Mouse (Mus musculus): Measurements from ENCODE around the gene Gm10031. TPM values are rescaled to one million over a fixed set of nuclear protein-coding genes. Genes with fewer than 3 reads are reported as not detected.

Gm10031 gene
- polyA plus RNA-seq, 1 experiment from 2014 or later = 0.34 TPM

GRCm38 (mm10) chr1:156565328-156565727 is 41.5 kb downstream of the Gm10031 start:
- Histone ChIP-seq H3K36me3 (ENCODE audit: control insufficient read depth, insufficient read depth, low read length) (peaks cover 3% of the 10 kb centered on the region; the same call in 1 of the 2 replicates), H3K9me3 (ENCODE audit: control insufficient read depth, low read length) (0 out of 2 replicates have a peak, but pooled peaks cover 3% of the 10 kb centered on the region), H3K4me3 (ENCODE audit: low read length) (no peak overlapping the region), H3K27me3 (ENCODE audit: control insufficient read depth, insufficient read depth, low read depth, low read length) (no peaks in the 10 kb centered on the region), H3K4me2 (ENCODE audit: low read depth, low read length) (no peak overlapping the region), H3K9ac (ENCODE audit: low read length) (no peak overlapping the region), H3K27ac (ENCODE audit: low read length) (no peak overlapping the region), H3K4me1 (replicated peaks; ENCODE audit: control insufficient read depth, insufficient read depth, low read length) (peaks cover 12% of the 10 kb centered on the region)
- ATAC-seq (ENCODE audit: low read depth) = no peak
- WGBS = 72% methylated on average over 2 of the region's 2 CpGs

- peaks cover 3% of the 10 kb centered on the region; the same call in 1 of the 2 replicates for H3K36me3 ChIP-seq (ENCODE audit: control insufficient read depth, insufficient read depth, low read length)
- 0 out of 2 replicates have a peak, but pooled peaks cover 3% of the 10 kb centered on the region for H3K9me3 ChIP-seq (ENCODE audit: control insufficient read depth, low read length)
- WGBS = 89% methylated on average over 3 of the region's 3 CpGs
- H3K4me3 ChIP-seq (ENCODE audit: low read length) = no peak overlapping the region
- H3K27ac ChIP-seq (ENCODE audit: low read length) = no peak overlapping the region
- no peak overlapping the region for H3K9ac ChIP-seq (ENCODE audit: low read length)
- no peaks in the 10 kb centered on the region for H3K27me3 ChIP-seq (ENCODE audit: control insufficient read depth, insufficient read depth, low read depth, low read length)
- ATAC-seq (ENCODE audit: low read depth) = no peak
- no peak overlapping the region for H3K4me2 ChIP-seq (ENCODE audit: low read depth, low read length)
- peaks cover 12% of the 10 kb centered on the region for H3K4me1 ChIP-seq (replicated peaks; ENCODE audit: control insufficient read depth, insufficient read depth, low read length)
Measured at GRCm38 (mm10) chr1:156566132-156566531, 42.3 kb downstream of the Gm10031 start.

DNA sequence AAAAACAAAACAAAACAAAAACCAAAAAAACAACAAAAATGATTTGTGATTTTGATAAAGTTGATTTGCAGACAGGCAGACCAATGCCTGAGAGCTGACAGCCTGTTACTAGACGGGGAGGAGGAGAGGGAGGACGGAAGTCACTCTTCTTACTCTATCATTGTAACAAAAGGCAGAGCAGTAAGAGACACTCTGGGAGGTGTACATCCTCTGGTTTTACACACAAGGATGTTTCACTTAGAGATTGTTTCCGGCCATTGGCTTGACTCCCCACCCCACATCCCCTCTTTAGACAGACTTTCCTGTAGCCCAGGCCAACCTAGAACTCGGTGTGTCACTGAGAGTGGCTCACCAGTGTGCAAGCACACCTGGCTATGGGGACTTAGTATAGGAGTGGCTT is 45.8 kb downstream of the Gm10031 start:
- Histone ChIP-seq H3K9me3 (ENCODE audit: control insufficient read depth, low read length) (0 out of 2 replicates have a peak, but pooled peaks cover 3% of the 10 kb centered on the region), H3K27ac (ENCODE audit: low read length) (no peak overlapping the region), H3K4me3 (ENCODE audit: low read length) (no peak overlapping the region), H3K9ac (ENCODE audit: low read length) (no peak overlapping the region), H3K4me2 (ENCODE audit: low read depth, low read length) (no peak overlapping the region), H3K36me3 (ENCODE audit: control insufficient read depth, insufficient read depth, low read length) (peaks cover 3% of the 10 kb centered on the region; the same call in 1 of the 2 replicates), H3K4me1 (replicated peaks; ENCODE audit: control insufficient read depth, insufficient read depth, low read length) (peaks cover 13% of the 10 kb centered on the region), H3K27me3 (ENCODE audit: control insufficient read depth, insufficient read depth, low read depth, low read length) (no peaks in the 10 kb centered on the region)
- peak; percentile 26; the same call in 1 of the 2 replicates for ATAC-seq (ENCODE audit: low read depth)
- WGBS = 75% methylated on average over 4 of the region's 4 CpGs

DNA sequence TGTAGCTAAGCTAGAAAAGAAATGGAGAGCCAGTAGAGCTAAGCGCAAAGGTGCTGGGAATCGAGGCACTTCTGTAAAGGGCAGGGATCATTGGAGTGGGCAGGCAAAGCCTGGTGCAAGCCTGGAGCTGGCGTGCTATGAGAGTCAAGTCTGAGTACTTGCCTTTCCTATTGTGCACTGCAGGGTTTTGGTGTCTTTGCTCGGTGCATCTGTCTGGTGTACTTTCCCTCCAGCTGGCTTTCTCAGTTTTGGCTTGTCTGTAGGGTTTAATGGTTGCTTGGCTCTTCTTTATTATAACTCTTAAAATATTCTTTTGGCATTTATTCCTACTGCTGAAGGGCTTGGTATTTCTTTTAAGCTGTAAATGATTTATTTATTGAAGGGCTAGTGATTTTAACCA is 49.1 kb downstream of the Gm10031 start:
- Histone ChIP-seq H3K9me3 (ENCODE audit: control insufficient read depth, low read length) (no peaks in the 10 kb centered on the region), H3K4me3 (ENCODE audit: low read length) (no peak overlapping the region), H3K27ac (ENCODE audit: low read length) (no peak overlapping the region; the same call in 1 of the 2 replicates), H3K36me3 (ENCODE audit: control insufficient read depth, insufficient read depth, low read length) (no peaks in the 10 kb centered on the region), H3K4me2 (ENCODE audit: low read depth, low read length) (no peak overlapping the region), H3K4me1 (replicated peaks; ENCODE audit: control insufficient read depth, insufficient read depth, low read length) (peaks cover 10% of the 10 kb centered on the region), H3K27me3 (ENCODE audit: control insufficient read depth, insufficient read depth, low read depth, low read length) (no peaks in the 10 kb centered on the region), H3K9ac (ENCODE audit: low read length) (no peak overlapping the region)
- 64% methylated on average over 4 of the region's 4 CpGs for WGBS
- ATAC-seq (ENCODE audit: low read depth) = no peak

Other genes starting within 250 kb of the Gm10031 start
- 1.3 TPM in 2 replicates for gene Tdrd5, start 220.3 kb upstream of the Gm10031 start, polyA plus RNA-seq (2015; fragmentation: Nextera tagmentation; extraction: Ambion mirVana)
- gene Nphs2, start 213.3 kb upstream of the Gm10031 start, polyA plus RNA-seq (2015; fragmentation: Nextera tagmentation; extraction: Ambion mirVana) = 0.11 and 0.13 TPM in 2 replicates
- 776 and 778 TPM in 2 replicates for gene Gm2000, start 158.0 kb upstream of the Gm10031 start, polyA plus RNA-seq (2015; fragmentation: Nextera tagmentation; extraction: Ambion mirVana)
- 0.15 and 0.41 TPM in 2 replicates for gene Axdnd1, start 102.9 kb upstream of the Gm10031 start, polyA plus RNA-seq (2015; fragmentation: Nextera tagmentation; extraction: Ambion mirVana)
- 38.7 and 38.9 TPM in 2 replicates for gene Soat1, start 49.7 kb upstream of the Gm10031 start, polyA plus RNA-seq (2015; fragmentation: Nextera tagmentation; extraction: Ambion mirVana)
- 3.5 and 4.2 TPM in 2 replicates for gene Abl2, start 34.8 kb downstream of the Gm10031 start, polyA plus RNA-seq (2015; fragmentation: Nextera tagmentation; extraction: Ambion mirVana)
- 14.0 and 17.0 TPM in 2 replicates for gene Tor3a, start 150.3 kb downstream of the Gm10031 start, polyA plus RNA-seq (2015; fragmentation: Nextera tagmentation; extraction: Ambion mirVana)
- 19.7 and 23.6 TPM in 2 replicates for gene Fam20b, start 195.1 kb downstream of the Gm10031 start, polyA plus RNA-seq (2015; fragmentation: Nextera tagmentation; extraction: Ambion mirVana)